Mouse (Mus musculus) forebrain, embryonic 13.5 days (tissue): ENCODE measurements at regions not wholly inside any gene's neighbourhood (a gene's known extent, or its start where the extent isn't known, plus 50 kb on each side); places are given as distances from the start of the nearest gene placed in this dataset.

ENCODE experiments used
- ATAC-seq: fragments of 200-750 bp; cut with Nextera tagmentation; 2 replicates; pipeline ENCODE4 v1.8.0; 2017
- H3K27ac ChIP-seq: fragments of 300-500 bp; sonication (generic); 2 replicates; pipeline ENCODE4 v1.5.1; 2015; ENCODE audit warnings: inconsistent platforms, mild to moderate bottlenecking, moderate library complexity
- H3K27me3 ChIP-seq: fragments of 300-500 bp; sonication (generic); 2 replicates; pipeline ENCODE4 v1.6.1; 2015; ENCODE audit warnings: mild to moderate bottlenecking, inconsistent platforms
- H3K36me3 ChIP-seq: fragments of 300-500 bp; sonication (generic); 2 replicates; pipeline ENCODE4 v1.6.1; 2015; ENCODE audit warnings: mild to moderate bottlenecking, inconsistent platforms; ENCODE audit not compliant: poor library complexity, severe bottlenecking
- H3K4me1 ChIP-seq: fragments of 300-500 bp; sonication (generic); 2 replicates; pipeline ENCODE4 v1.6.1; 2015; ENCODE audit warnings: inconsistent platforms
- H3K4me2 ChIP-seq: fragments of 300-500 bp; sonication (generic); 2 replicates; pipeline ENCODE4 v1.6.1; 2015; ENCODE audit warnings: inconsistent platforms, mild to moderate bottlenecking, moderate library complexity
- H3K4me3 ChIP-seq: fragments of 300-500 bp; sonication (generic); 2 replicates; pipeline ENCODE4 v1.5.1; 2015; ENCODE audit warnings: mild to moderate bottlenecking, inconsistent platforms
- H3K9ac ChIP-seq: fragments of 300-500 bp; sonication (generic); 2 replicates; pipeline ENCODE4 v1.6.1; 2015; ENCODE audit warnings: mild to moderate bottlenecking, inconsistent platforms
- H3K9me3 ChIP-seq: fragments of 300-500 bp; sonication (generic); replicated peaks from 2 replicates; pipeline ENCODE4 v1.6.1; 2016; ENCODE audit warnings: inconsistent platforms
- WGBS: fragments of 180-500 bp; shearing (Covaris S2); methylation state at CpG from one replicate; pipeline ENCODE4 v1.1.7; 2015; 5-methylcytosine and 5-hydroxymethylcytosine counted together

DNA sequence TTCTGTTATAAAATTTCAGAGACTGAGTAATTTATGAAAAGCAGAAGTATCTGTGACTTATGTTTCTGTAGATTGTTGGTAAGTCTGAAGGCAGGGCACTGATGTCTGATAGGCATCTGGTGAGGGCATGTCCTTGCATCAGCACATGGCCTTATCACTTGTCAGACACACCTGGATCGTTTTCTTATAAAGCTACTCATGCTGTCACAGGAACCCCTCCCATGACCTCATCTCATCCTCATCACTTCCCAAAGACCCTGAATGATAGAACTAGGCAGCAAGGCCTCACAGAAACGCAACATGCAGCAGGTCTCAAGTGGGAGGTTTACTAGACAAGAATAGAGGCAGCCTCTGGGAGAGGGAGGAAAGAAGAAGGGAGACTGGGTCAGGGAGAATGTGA lies 107.0 kb upstream of the Sall1 start:
- no peaks in the 10 kb centered on the region for H3K9me3 ChIP-seq
- 83% methylated on average over 2 of the region's 2 CpGs for WGBS
- no peak for ATAC-seq
- H3K9ac ChIP-seq: no peak overlapping the region
- H3K4me3 ChIP-seq: no peak overlapping the region
- peaks cover 16% of the 10 kb centered on the region for H3K4me1 ChIP-seq
- H3K27ac ChIP-seq: no peak overlapping the region
- H3K27me3 ChIP-seq: no peaks in the 10 kb centered on the region
- H3K36me3 ChIP-seq: no peaks in the 10 kb centered on the region
- no peak overlapping the region for H3K4me2 ChIP-seq

DNA sequence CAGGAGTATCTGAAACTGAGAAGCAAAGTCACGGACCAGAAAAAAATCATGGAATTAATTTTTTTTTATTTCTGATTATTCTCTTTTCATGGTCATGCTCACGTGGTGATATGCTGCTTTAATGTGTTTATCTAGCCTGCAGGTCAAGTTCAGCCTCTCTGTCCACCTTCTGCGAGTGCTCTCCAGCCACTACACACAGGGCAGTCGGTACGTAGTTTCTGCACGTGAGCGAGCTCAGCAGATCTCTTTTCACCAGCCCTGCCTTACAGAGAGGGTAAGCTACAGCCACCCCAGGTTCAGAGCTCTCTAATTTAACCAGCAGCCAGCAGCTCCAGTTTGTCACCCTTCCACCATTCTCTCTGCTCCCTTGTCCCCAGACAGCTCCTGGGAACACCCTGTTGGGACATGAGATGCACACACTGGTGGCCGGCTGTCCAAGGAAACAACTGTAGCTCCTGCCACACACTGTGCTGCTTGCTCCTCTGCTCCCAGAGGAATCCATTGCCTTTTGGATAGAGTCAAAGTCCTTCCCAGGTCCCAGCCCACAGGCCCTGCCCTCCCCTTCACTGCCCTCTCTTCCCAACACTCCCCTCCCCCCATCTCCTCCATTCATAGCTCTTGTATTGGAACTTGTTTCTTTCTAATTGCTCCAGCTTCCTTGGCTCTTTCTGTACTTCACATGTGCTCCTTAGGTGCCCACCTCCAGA lies 97.7 kb upstream of the Sall1 start:
- ATAC-seq: no peak
- Histone ChIP-seq H3K4me2 (no peak overlapping the region), H3K27me3 (no peaks in the 10 kb centered on the region), H3K36me3 (no peaks in the 10 kb centered on the region), H3K4me1 (peaks cover 34% of the 10 kb centered on the region), H3K27ac (no peak overlapping the region), H3K4me3 (no peak overlapping the region), H3K9me3 (no peaks in the 10 kb centered on the region), H3K9ac (no peak overlapping the region)
- WGBS: 68% methylated on average over 8 of the region's 8 CpGs

DNA sequence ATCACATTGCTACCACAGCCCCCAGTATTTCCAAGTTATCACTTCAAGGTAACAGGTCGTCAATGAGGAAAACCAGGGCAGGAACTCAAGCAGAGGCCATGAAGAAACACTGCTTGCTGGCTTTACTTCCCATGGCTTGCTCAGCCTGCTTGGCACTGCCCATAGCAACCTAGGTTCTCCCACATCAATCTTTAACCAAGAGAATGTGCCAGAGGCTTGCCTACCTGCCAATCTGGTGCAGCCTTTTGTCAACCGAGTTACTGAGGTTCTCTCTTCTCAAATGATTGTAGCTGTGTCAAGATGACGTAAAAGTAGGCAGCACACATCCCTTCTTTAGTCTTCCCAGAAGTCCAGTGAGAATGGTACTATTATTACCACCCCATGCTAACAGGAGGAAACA lies 95.9 kb upstream of the Sall1 start:
- no peak overlapping the region for H3K27ac ChIP-seq
- H3K4me3 ChIP-seq: no peak overlapping the region
- no peaks in the 10 kb centered on the region for H3K27me3 ChIP-seq
- H3K9ac ChIP-seq: no peak overlapping the region
- H3K9me3 ChIP-seq: no peaks in the 10 kb centered on the region
- no peak for ATAC-seq
- H3K4me1 ChIP-seq: peaks cover 44% of the 10 kb centered on the region
- 77% methylated on average over 3 of the region's 3 CpGs for WGBS
- no peak overlapping the region for H3K4me2 ChIP-seq
- H3K36me3 ChIP-seq: no peaks in the 10 kb centered on the region

DNA sequence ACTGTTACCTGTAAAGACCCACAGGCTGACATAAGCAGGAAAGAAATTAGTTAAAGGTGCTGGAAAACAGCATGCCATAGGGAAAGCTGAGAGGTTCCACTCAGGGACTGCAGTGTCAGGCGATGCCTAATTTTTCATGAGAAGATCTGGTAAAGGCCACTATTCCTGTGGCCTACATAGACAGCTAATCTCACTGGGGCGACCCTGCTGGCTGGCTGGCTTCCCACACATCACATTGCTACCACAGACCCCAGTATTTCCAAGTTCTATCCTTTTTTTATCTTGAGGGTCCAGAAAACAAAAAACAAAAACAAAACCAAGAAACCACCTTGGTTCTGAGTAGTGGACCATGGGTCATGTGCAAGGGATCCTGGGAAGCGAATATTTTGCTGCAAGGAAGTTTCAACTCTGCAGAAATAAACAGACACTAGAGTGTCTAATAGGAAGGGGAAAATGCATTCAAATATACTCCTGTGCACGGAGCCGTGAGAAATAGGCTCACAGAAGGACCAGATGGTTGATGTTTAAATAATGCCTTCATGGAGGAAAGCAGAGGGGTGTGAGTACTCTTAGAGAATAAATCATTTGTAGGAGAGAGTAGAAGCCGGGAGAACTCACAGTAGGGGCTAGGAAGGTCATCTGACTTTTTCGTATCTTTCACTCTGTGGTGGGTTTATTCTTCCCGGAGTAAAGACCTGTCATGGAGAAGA lies 94.6 kb upstream of the Sall1 start:
- Histone ChIP-seq H3K27ac (no peak overlapping the region), H3K27me3 (no peaks in the 10 kb centered on the region), H3K36me3 (no peaks in the 10 kb centered on the region), H3K9me3 (no peaks in the 10 kb centered on the region), H3K9ac (no peak overlapping the region), H3K4me2 (no peak overlapping the region), H3K4me3 (no peak overlapping the region), H3K4me1 (peaks cover 49% of the 10 kb centered on the region)
- no peak; the same call in 1 of the 2 replicates for ATAC-seq
- WGBS: 70% methylated on average over 8 of the region's 8 CpGs

DNA sequence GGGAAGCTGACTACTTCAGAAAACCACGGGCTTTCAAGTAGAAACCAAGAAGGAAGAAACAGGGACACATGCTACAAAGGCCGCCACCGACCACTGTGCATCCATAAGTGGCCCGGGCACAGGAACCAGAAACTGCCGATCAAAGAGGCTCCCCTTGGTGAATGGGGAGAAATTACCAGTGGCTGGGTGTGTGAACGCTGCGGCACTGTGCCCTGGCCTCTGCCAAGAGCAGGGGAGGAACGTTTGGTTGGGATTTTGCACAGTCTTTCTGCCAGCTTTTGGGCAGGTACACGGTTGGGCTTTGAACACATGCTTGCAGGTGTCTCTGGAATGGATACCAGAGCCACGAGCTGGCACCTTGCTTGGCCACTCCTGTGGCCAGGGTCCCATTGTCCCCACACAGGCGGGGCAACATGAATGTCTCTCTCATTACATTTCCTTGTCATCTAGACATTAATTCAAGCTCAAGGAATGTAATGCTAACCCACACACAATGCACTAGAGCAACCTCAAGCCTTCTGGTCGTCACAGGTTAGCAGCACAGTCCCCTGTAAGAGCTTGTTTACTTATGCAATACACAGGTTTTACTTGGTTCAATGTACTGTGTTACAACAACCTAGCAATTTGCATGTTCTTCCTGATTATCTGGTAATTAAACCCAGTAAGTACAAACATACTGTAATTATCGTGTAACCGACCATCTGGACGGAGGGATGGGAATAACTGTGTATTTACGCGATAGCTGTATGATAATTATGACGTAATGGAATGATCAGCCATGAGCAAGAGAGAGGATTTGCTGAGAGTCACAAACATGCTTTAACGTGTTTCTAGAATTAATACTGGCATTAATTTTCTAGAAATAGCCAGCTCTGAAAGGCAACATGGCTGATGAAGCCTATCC lies 90.9 kb upstream of the Sall1 start:
- H3K9ac ChIP-seq: no peak overlapping the region
- no peaks in the 10 kb centered on the region for H3K36me3 ChIP-seq
- H3K4me2 ChIP-seq: peak overlapping the region; percentile 27
- H3K27me3 ChIP-seq: no peaks in the 10 kb centered on the region
- no peak overlapping the region for H3K4me3 ChIP-seq
- peaks cover 43% of the 10 kb centered on the region for H3K4me1 ChIP-seq
- 61% methylated on average over 19 of the region's 19 CpGs for WGBS
- peak; percentile 67 for ATAC-seq
- no peak overlapping the region; the same call in none of the 2 replicates for H3K27ac ChIP-seq
- H3K9me3 ChIP-seq: no peaks in the 10 kb centered on the region

DNA sequence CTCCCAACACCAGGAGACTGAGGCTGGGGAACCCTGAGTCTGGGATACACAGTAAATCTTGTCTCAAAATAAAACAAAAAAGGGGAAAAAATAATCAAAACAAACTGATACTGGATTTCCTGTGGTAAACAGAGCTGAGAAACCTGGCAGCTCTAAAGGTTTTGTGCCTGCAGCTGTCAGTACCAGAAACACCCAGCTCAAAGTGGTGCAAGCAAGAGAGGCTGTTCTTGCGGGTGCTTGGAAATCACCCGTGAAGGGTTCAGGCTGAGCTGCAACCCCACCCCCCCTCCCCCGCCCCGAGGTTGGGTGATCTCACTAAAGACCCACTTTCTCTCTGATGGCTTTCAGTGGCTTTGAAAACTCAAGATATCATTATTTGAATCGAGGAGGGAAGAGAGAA lies 90.1 kb upstream of the Sall1 start:
- 43% methylated on average over 5 of the region's 5 CpGs for WGBS
- peaks cover 45% of the 10 kb centered on the region for H3K4me1 ChIP-seq
- no peaks in the 10 kb centered on the region for H3K27me3 ChIP-seq
- no peaks in the 10 kb centered on the region for H3K36me3 ChIP-seq
- no peaks in the 10 kb centered on the region for H3K9me3 ChIP-seq
- ATAC-seq: no peak
- no peak overlapping the region for H3K4me2 ChIP-seq
- H3K4me3 ChIP-seq: no peak overlapping the region
- H3K27ac ChIP-seq: no peak overlapping the region
- H3K9ac ChIP-seq: no peak overlapping the region

DNA sequence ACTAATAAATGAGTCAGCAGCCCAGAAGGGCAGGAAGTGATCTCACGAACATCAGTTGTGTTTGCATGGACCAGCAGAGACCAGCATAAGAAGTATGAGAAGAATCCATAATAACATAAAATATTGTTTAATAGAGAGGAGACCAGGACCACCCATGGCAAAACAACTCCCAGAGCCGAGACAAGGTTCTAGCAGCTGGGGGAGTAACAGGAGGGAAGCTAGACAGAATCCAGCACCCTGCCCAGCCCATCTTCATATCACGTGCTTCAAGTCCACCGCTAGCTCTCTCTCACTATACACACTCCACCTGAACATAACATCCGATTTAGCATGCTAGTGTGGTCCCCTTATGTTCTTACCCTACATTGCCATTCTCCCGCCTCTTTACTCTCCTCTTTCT lies 77.1 kb upstream of the Sall1 start:
- ATAC-seq: no peak
- Histone ChIP-seq H3K9me3 (no peaks in the 10 kb centered on the region), H3K27me3 (no peaks in the 10 kb centered on the region), H3K9ac (no peak overlapping the region), H3K4me2 (no peak overlapping the region), H3K4me3 (no peak overlapping the region), H3K36me3 (no peaks in the 10 kb centered on the region), H3K4me1 (no peaks in the 10 kb centered on the region), H3K27ac (no peak overlapping the region)
- 90% methylated on average over 6 of the region's 6 CpGs for WGBS

DNA sequence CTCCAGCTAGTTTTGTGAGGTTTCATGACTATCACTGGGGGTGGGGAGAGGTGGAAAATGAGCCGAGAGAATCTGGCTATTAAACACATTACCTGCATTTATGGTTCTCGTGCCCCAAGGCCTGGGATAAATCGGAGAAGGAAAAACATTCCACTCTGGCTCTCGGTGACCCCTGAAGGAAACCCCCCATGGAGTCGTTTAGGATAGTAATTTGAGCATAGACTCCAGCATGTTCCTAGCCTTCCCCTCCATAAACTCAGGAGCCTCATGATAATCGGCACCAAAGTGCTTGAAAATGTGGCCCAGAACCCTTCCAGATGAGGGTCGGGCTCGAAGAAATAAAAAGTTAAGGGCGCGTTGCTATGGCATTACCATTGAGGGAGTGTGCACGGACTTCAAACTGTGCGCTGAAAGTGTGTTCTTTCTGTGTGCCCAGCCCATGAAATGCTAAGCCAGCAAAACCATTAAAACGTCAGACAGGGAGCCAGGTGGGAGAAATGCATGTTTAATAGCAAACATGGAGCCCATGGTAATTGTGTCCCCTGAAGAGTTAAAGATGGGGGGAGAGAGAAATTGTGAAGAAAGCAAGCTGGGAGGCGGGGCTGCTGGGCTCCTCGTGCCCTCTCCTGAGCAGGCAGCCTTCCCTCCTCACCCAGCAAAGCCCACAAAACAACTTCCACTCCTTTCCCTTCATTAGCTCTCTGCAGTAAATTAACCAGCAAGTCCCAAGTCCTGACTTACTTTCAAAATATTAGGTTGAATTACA lies 64.1 kb upstream of the Sall1 start:
- Histone ChIP-seq H3K27me3 (no peaks in the 10 kb centered on the region), H3K4me2 (no peak overlapping the region), H3K9ac (no peak overlapping the region), H3K4me3 (no peak overlapping the region), H3K36me3 (no peaks in the 10 kb centered on the region), H3K27ac (no peak overlapping the region), H3K4me1 (no peaks in the 10 kb centered on the region), H3K9me3 (no peaks in the 10 kb centered on the region)
- WGBS: 73% methylated on average over 15 of the region's 15 CpGs
- ATAC-seq: no peak

GRCm38 (mm10) chr8:89106346-89106745 lies 62.4 kb upstream of the Sall1 start:
- Histone ChIP-seq H3K9ac (no peak overlapping the region), H3K4me1 (no peaks in the 10 kb centered on the region), H3K9me3 (no peaks in the 10 kb centered on the region), H3K36me3 (no peaks in the 10 kb centered on the region), H3K27ac (no peak overlapping the region), H3K27me3 (no peaks in the 10 kb centered on the region), H3K4me2 (no peak overlapping the region), H3K4me3 (no peak overlapping the region)
- WGBS: 86% methylated on average over 4 of the region's 4 CpGs
- no peak for ATAC-seq

GRCm38 (mm10) chr8:89097396-89097795 lies 53.4 kb upstream of the Sall1 start:
- Histone ChIP-seq H3K4me1 (no peaks in the 10 kb centered on the region), H3K9me3 (0 out of 2 replicates have a peak, but pooled peaks cover 3% of the 10 kb centered on the region), H3K9ac (no peak overlapping the region), H3K4me3 (no peak overlapping the region), H3K27me3 (no peaks in the 10 kb centered on the region), H3K36me3 (no peaks in the 10 kb centered on the region), H3K4me2 (no peak overlapping the region), H3K27ac (no peak overlapping the region)
- ATAC-seq: no peak
- 88% methylated on average over 4 of the region's 4 CpGs for WGBS
